Mouse (Mus musculus): ENCODE data around the gene Kdm5a. TPM values are rescaled to one million over a fixed set of nuclear protein-coding genes. Genes with fewer than 3 reads are reported as not detected.
A peak's percentile ranks its signal among the peaks of the same experiment; 100 is the strongest.

The Kdm5a gene
- polyA plus RNA-seq, 1 experiment: 4.6 TPM

GRCm38 (mm10) chr6:120481538-120481937 lies 117.6 kb downstream of the Kdm5a start:
- H3K9me3 ChIP-seq: no peaks in the 10 kb centered on the region
- no peak overlapping the region for H3K4me3 ChIP-seq (replicated peaks)
- H3K36me3 ChIP-seq (replicated peaks; ENCODE audit: low read length): peaks cover 79% of the 10 kb centered on the region
- peaks cover 81% of the 10 kb centered on the region for H3K4me1 ChIP-seq
- TF ChIP-seq FLI1 (IDR thresholded peaks at IDR 0.05; ENCODE audit: low read length) (no peak), GATA1 (IDR thresholded peaks at IDR 0.05; ENCODE audit: borderline replicate concordance, low read length) (no peak)
- no peaks in the 10 kb centered on the region for H3K27me3 ChIP-seq (replicated peaks)

GRCm38 (mm10) chr6:120482021-120482420 lies 118.1 kb downstream of the Kdm5a start:
- Histone ChIP-seq H3K36me3 (replicated peaks; ENCODE audit: low read length) (peaks cover 74% of the 10 kb centered on the region), H3K27me3 (replicated peaks) (no peaks in the 10 kb centered on the region), H3K9me3 (no peaks in the 10 kb centered on the region), H3K4me3 (replicated peaks) (no peak overlapping the region), H3K4me1 (peaks cover 84% of the 10 kb centered on the region)
- no peak for TF ChIP-seq GATA1 (IDR thresholded peaks at IDR 0.05; ENCODE audit: borderline replicate concordance, low read length)
- no peak for TF ChIP-seq FLI1 (IDR thresholded peaks at IDR 0.05; ENCODE audit: low read length)

- TF ChIP-seq GATA1 (IDR thresholded peaks at IDR 0.05; ENCODE audit: borderline replicate concordance, low read length): no peak
- TF ChIP-seq FLI1 (IDR thresholded peaks at IDR 0.05; ENCODE audit: low read length): no peak
- Histone ChIP-seq H3K36me3 (replicated peaks; ENCODE audit: low read length) (peaks cover 67% of the 10 kb centered on the region), H3K9me3 (no peaks in the 10 kb centered on the region), H3K27me3 (replicated peaks) (no peaks in the 10 kb centered on the region), H3K4me3 (replicated peaks) (no peak overlapping the region), H3K4me1 (peaks cover 85% of the 10 kb centered on the region)
Observed at GRCm38 (mm10) chr6:120482756-120483155, 118.8 kb downstream of the Kdm5a start.

- Histone ChIP-seq H3K9me3 (no peaks in the 10 kb centered on the region), H3K27me3 (replicated peaks) (no peaks in the 10 kb centered on the region), H3K4me3 (replicated peaks) (no peak overlapping the region), H3K36me3 (replicated peaks; ENCODE audit: low read length) (peaks cover 62% of the 10 kb centered on the region), H3K4me1 (peaks cover 83% of the 10 kb centered on the region)
- TF ChIP-seq GATA1 (IDR thresholded peaks at IDR 0.05; ENCODE audit: borderline replicate concordance, low read length): no peak
- TF ChIP-seq FLI1 (IDR thresholded peaks at IDR 0.05; ENCODE audit: low read length): no peak
Observed at GRCm38 (mm10) chr6:120483211-120483626, 119.3 kb downstream of the Kdm5a start.

- Histone ChIP-seq H3K36me3 (replicated peaks; ENCODE audit: low read length) (peaks cover 44% of the 10 kb centered on the region), H3K4me1 (peaks cover 83% of the 10 kb centered on the region), H3K9me3 (no peaks in the 10 kb centered on the region), H3K4me3 (replicated peaks) (no peak overlapping the region), H3K27me3 (replicated peaks) (peaks cover 4% of the 10 kb centered on the region)
- TF ChIP-seq FLI1 (IDR thresholded peaks at IDR 0.05; ENCODE audit: low read length) (no peak), GATA1 (IDR thresholded peaks at IDR 0.05; ENCODE audit: borderline replicate concordance, low read length) (no peak)
Observed at GRCm38 (mm10) chr6:120485038-120485437, 121.1 kb downstream of the Kdm5a start.

- peaks cover 11% of the 10 kb centered on the region for H3K27me3 ChIP-seq (replicated peaks)
- peak overlapping the region; percentile 59 for H3K4me3 ChIP-seq (replicated peaks)
- no peaks in the 10 kb centered on the region for H3K9me3 ChIP-seq
- H3K36me3 ChIP-seq (replicated peaks; ENCODE audit: low read length): peaks cover 33% of the 10 kb centered on the region
- peaks cover 88% of the 10 kb centered on the region for H3K4me1 ChIP-seq
- no peak for TF ChIP-seq FLI1 (IDR thresholded peaks at IDR 0.05; ENCODE audit: low read length)
- no peak for TF ChIP-seq GATA1 (IDR thresholded peaks at IDR 0.05; ENCODE audit: borderline replicate concordance, low read length)
Observed at GRCm38 (mm10) chr6:120486051-120486510, 122.2 kb downstream of the Kdm5a start.

- Histone ChIP-seq H3K4me3 (replicated peaks) (no peak overlapping the region), H3K27me3 (replicated peaks) (peaks cover 37% of the 10 kb centered on the region), H3K36me3 (replicated peaks; ENCODE audit: low read length) (peaks cover 8% of the 10 kb centered on the region), H3K9me3 (peaks cover 6% of the 10 kb centered on the region; the same call in 1 of the 2 replicates), H3K4me1 (peaks cover 92% of the 10 kb centered on the region)
- TF ChIP-seq GATA1 (IDR thresholded peaks at IDR 0.05; ENCODE audit: borderline replicate concordance, low read length): no peak
- TF ChIP-seq FLI1 (IDR thresholded peaks at IDR 0.05; ENCODE audit: low read length): no peak
Observed at GRCm38 (mm10) chr6:120488647-120489046, 124.7 kb downstream of the Kdm5a start.

GRCm38 (mm10) chr6:120489461-120489860 lies 125.5 kb downstream of the Kdm5a start:
- Histone ChIP-seq H3K36me3 (replicated peaks; ENCODE audit: low read length) (peaks cover 5% of the 10 kb centered on the region), H3K9me3 (peaks cover 6% of the 10 kb centered on the region; the same call in 1 of the 2 replicates), H3K27me3 (replicated peaks) (peaks cover 45% of the 10 kb centered on the region), H3K4me3 (replicated peaks) (peak overlapping the region; percentile 59), H3K4me1 (peaks cover 93% of the 10 kb centered on the region)
- TF ChIP-seq FLI1 (IDR thresholded peaks at IDR 0.05; ENCODE audit: low read length) (no peak), GATA1 (IDR thresholded peaks at IDR 0.05; ENCODE audit: borderline replicate concordance, low read length) (no peak)

- H3K4me3 ChIP-seq (replicated peaks): no peak overlapping the region
- peaks cover 56% of the 10 kb centered on the region for H3K27me3 ChIP-seq (replicated peaks)
- TF ChIP-seq FLI1 (IDR thresholded peaks at IDR 0.05; ENCODE audit: low read length): no peak
- no peak for TF ChIP-seq GATA1 (IDR thresholded peaks at IDR 0.05; ENCODE audit: borderline replicate concordance, low read length)
- H3K9me3 ChIP-seq: peaks cover 6% of the 10 kb centered on the region; the same call in 1 of the 2 replicates
- H3K4me1 ChIP-seq: peaks cover 85% of the 10 kb centered on the region
- H3K36me3 ChIP-seq (replicated peaks; ENCODE audit: low read length): no peaks in the 10 kb centered on the region
Observed at GRCm38 (mm10) chr6:120491064-120491463, 127.1 kb downstream of the Kdm5a start.

- Histone ChIP-seq H3K36me3 (replicated peaks; ENCODE audit: low read length) (no peaks in the 10 kb centered on the region), H3K4me3 (replicated peaks) (peak overlapping the region; percentile 91), H3K9me3 (peaks cover 6% of the 10 kb centered on the region; the same call in 1 of the 2 replicates), H3K4me1 (peaks cover 76% of the 10 kb centered on the region), H3K27me3 (replicated peaks) (peaks cover 63% of the 10 kb centered on the region)
- TF ChIP-seq FLI1 (IDR thresholded peaks at IDR 0.05; ENCODE audit: low read length) (no peak), GATA1 (IDR thresholded peaks at IDR 0.05; ENCODE audit: borderline replicate concordance, low read length) (no peak)
Observed at GRCm38 (mm10) chr6:120491862-120492498, 128.1 kb downstream of the Kdm5a start.

Data from megakaryocyte, embryonic 14.5 days (primary cell).